Mouse (Mus musculus) erythroblast, embryonic 14.5 days (primary cell): ENCODE results near the gene Fam160a1. TPM values are rescaled to one million over a fixed set of nuclear protein-coding genes. Genes with fewer than 3 reads are reported as not detected.

Source experiments
- H3K27me3 ChIP-seq: 2 replicates; pipeline ENCODE4 v1.6.1; 2012; ENCODE audit warnings: inconsistent platforms; ENCODE audit not compliant: control insufficient read depth
- H3K36me3 ChIP-seq: 2 replicates; pipeline ENCODE4 v1.6.1; 2012; ENCODE audit warnings: mild to moderate bottlenecking, inconsistent platforms; ENCODE audit not compliant: control insufficient read depth
- H3K4me1 ChIP-seq: 2 replicates; pipeline ENCODE4 v1.6.1; 2012; ENCODE audit warnings: inconsistent platforms; ENCODE audit not compliant: control insufficient read depth
- H3K4me3 ChIP-seq: replicated peaks from 2 replicates; pipeline ENCODE3; 2012; ENCODE audit warnings: moderate library complexity, mild to moderate bottlenecking, inconsistent platforms
- H3K9me3 ChIP-seq: 2 replicates; pipeline ENCODE4 v1.6.1; 2012; ENCODE audit warnings: low read length, inconsistent platforms, mixed read lengths; ENCODE audit not compliant: control insufficient read depth
- GATA1 ChIP-seq: IDR thresholded peaks from 2 replicates; pipeline ENCODE4 v1.6.1; 2012; ENCODE audit warnings: low read length, inconsistent platforms, mixed read lengths
- TAL1 ChIP-seq: IDR thresholded peaks from 3 replicates; pipeline ENCODE4 v1.6.1; 2012; ENCODE audit warnings: low read length, inconsistent platforms, mixed read lengths
- polyA plus RNA-seq: library from polyadenylated mRNA; stranded (reverse); fragments of >175 nt; gene quantifications from 2 replicates; pipeline ENCODE4 v1.2.3, GENCODE M21; 2012

Fam160a1 gene
- polyA plus RNA-seq, 1 experiment, result 0.07 TPM

GRCm38 (mm10) chr3:85681136-85681535 is 136.0 kb downstream of the Fam160a1 start:
- Histone ChIP-seq H3K4me1 (peaks cover 28% of the 10 kb centered on the region), H3K36me3 (no peaks in the 10 kb centered on the region), H3K4me3 (no peak overlapping the region), H3K27me3 (no peaks in the 10 kb centered on the region), H3K9me3 (no peaks in the 10 kb centered on the region)
- TF ChIP-seq GATA1 (no peak), TAL1 (no peak)

- Histone ChIP-seq H3K4me3 (no peak overlapping the region), H3K9me3 (no peaks in the 10 kb centered on the region), H3K36me3 (no peaks in the 10 kb centered on the region), H3K4me1 (peaks cover 30% of the 10 kb centered on the region), H3K27me3 (no peaks in the 10 kb centered on the region)
- TF ChIP-seq TAL1 (no peak), GATA1 (no peak)
These were observed 137.1 kb downstream of the Fam160a1 start for GRCm38 (mm10) chr3:85679960-85680359.

GRCm38 (mm10) chr3:85679312-85679933 is 137.7 kb downstream of the Fam160a1 start:
- TF ChIP-seq TAL1, result no peak
- Histone ChIP-seq H3K4me1 (peaks cover 30% of the 10 kb centered on the region), H3K9me3 (no peaks in the 10 kb centered on the region), H3K36me3 (no peaks in the 10 kb centered on the region), H3K27me3 (no peaks in the 10 kb centered on the region), H3K4me3 (no peak overlapping the region)

- Histone ChIP-seq H3K27me3 (no peaks in the 10 kb centered on the region), H3K36me3 (no peaks in the 10 kb centered on the region), H3K4me1 (peaks cover 30% of the 10 kb centered on the region), H3K9me3 (no peaks in the 10 kb centered on the region), H3K4me3 (no peak overlapping the region)
- TF ChIP-seq GATA1 (no peak), TAL1 (no peak)
These were observed 139.1 kb downstream of the Fam160a1 start for GRCm38 (mm10) chr3:85677952-85678351.

- Histone ChIP-seq H3K4me1 (peaks cover 30% of the 10 kb centered on the region), H3K4me3 (no peak overlapping the region), H3K27me3 (no peaks in the 10 kb centered on the region), H3K36me3 (no peaks in the 10 kb centered on the region), H3K9me3 (no peaks in the 10 kb centered on the region)
- TF ChIP-seq TAL1, result no peak
- no peak for TF ChIP-seq GATA1
These were observed 140.0 kb downstream of the Fam160a1 start for GRCm38 (mm10) chr3:85677133-85677532.

- Histone ChIP-seq H3K36me3 (no peaks in the 10 kb centered on the region), H3K4me3 (no peak overlapping the region), H3K27me3 (no peaks in the 10 kb centered on the region), H3K9me3 (no peaks in the 10 kb centered on the region), H3K4me1 (no peaks in the 10 kb centered on the region; the same call in none of the 2 replicates)
- TF ChIP-seq GATA1 (no peak), TAL1 (no peak)
These were observed 147.2 kb downstream of the Fam160a1 start for GRCm38 (mm10) chr3:85669844-85670243.

GRCm38 (mm10) chr3:85667683-85668082 is 149.4 kb downstream of the Fam160a1 start:
- H3K9me3 ChIP-seq, result no peaks in the 10 kb centered on the region
- no peaks in the 10 kb centered on the region; the same call in none of the 2 replicates for H3K4me1 ChIP-seq
- no peaks in the 10 kb centered on the region for H3K36me3 ChIP-seq
- TF ChIP-seq GATA1 (no peak), TAL1 (no peak)
- H3K27me3 ChIP-seq, result no peaks in the 10 kb centered on the region
- H3K4me3 ChIP-seq, result no peak overlapping the region

GRCm38 (mm10) chr3:85666736-85667135 is 150.4 kb downstream of the Fam160a1 start:
- no peaks in the 10 kb centered on the region for H3K27me3 ChIP-seq
- TF ChIP-seq GATA1 (no peak), TAL1 (no peak)
- no peaks in the 10 kb centered on the region for H3K36me3 ChIP-seq
- no peaks in the 10 kb centered on the region for H3K9me3 ChIP-seq
- H3K4me1 ChIP-seq, result no peaks in the 10 kb centered on the region; the same call in none of the 2 replicates
- H3K4me3 ChIP-seq, result no peak overlapping the region

- H3K9me3 ChIP-seq, result no peaks in the 10 kb centered on the region
- TF ChIP-seq TAL1 (no peak), GATA1 (no peak)
- no peaks in the 10 kb centered on the region for H3K36me3 ChIP-seq
- H3K4me3 ChIP-seq, result no peak overlapping the region
- H3K27me3 ChIP-seq, result no peaks in the 10 kb centered on the region; the same call in 1 of the 2 replicates
- H3K4me1 ChIP-seq, result no peaks in the 10 kb centered on the region; the same call in none of the 2 replicates
These were observed 150.9 kb downstream of the Fam160a1 start for GRCm38 (mm10) chr3:85666166-85666565.
